Mouse (Mus musculus) C2C12 (cell line): ENCODE measurements around the gene Stx16. TPM values are rescaled to one million over a fixed set of nuclear protein-coding genes. Genes with fewer than 3 reads are reported as not detected.

Experiments used
- H3K27me3 ChIP-seq: one replicate; pipeline ENCODE4 v1.6.1; 2011; ENCODE audit not compliant: control insufficient read depth, insufficient read depth, insufficient read length
- H3K36me3 ChIP-seq: one replicate; pipeline ENCODE4 v1.6.1; 2011; ENCODE audit not compliant: control insufficient read depth, insufficient read depth
- H3K4me3 ChIP-seq: one replicate; pipeline ENCODE4 v1.5.1; 2011; ENCODE audit warnings: mild to moderate bottlenecking, control low read depth; ENCODE audit not compliant: poor library complexity, insufficient read depth, severe bottlenecking
- H3K79me2 ChIP-seq: one replicate; pipeline ENCODE4 v1.6.1; 2011; ENCODE audit not compliant: control insufficient read depth, insufficient read depth
- H3K79me3 ChIP-seq: one replicate; pipeline ENCODE4 v1.6.1; 2011; ENCODE audit warnings: low read depth, control low read depth
- H3ac ChIP-seq: one replicate; pipeline ENCODE3; 2011; ENCODE audit warnings: low read depth; ENCODE audit not compliant: control insufficient read depth, insufficient read length
- CEBPB ChIP-seq: IDR thresholded peaks from one replicate; pipeline ENCODE4 v1.6.1; 2011; ENCODE audit warnings: low read depth, mild to moderate bottlenecking, control low read depth, moderate library complexity
- CTCF ChIP-seq: IDR thresholded peaks from one replicate; pipeline ENCODE4 v1.5.1; 2011; ENCODE audit not compliant: control insufficient read depth, insufficient read depth, insufficient read length
- FOSL1 ChIP-seq: IDR thresholded peaks from one replicate; pipeline ENCODE4 v1.8.0; 2011; ENCODE audit warnings: mild to moderate bottlenecking, low read length; ENCODE audit not compliant: poor library complexity, insufficient read depth, severe bottlenecking
- MAX ChIP-seq: IDR thresholded peaks from one replicate; pipeline ENCODE4 v1.6.1; 2011; ENCODE audit warnings: mild to moderate bottlenecking, control low read depth
- MYOD1 ChIP-seq: IDR thresholded peaks from one replicate; pipeline ENCODE4 v1.6.1; 2011; ENCODE audit warnings: low read depth; ENCODE audit not compliant: control insufficient read depth, insufficient read length
- MYOG ChIP-seq: IDR thresholded peaks from one replicate; pipeline ENCODE4 v1.6.1; 2011; ENCODE audit not compliant: control insufficient read depth, insufficient read length; ENCODE audit errors: extremely low read depth
- USF1 ChIP-seq: IDR thresholded peaks from one replicate; pipeline ENCODE4 v1.6.1; 2011; ENCODE audit warnings: low read depth, mild to moderate bottlenecking, control low read depth, moderate library complexity
- polyA plus RNA-seq: library from polyadenylated mRNA; unstranded; fragments of >200 nt; fragmentation: generic; extraction: Trizol; gene quantifications from one replicate; pipeline ENCODE4 v1.2.1, GENCODE M21; 2012; ENCODE audit warnings: missing spikeins

Stx16 gene
- polyA plus RNA-seq, 1 experiment = 9.8 TPM

GRCm38 (mm10) chr2:174121411-174121947 is 45.4 kb downstream of the Stx16 start:
- Histone ChIP-seq H3K27me3 (no peaks in the 10 kb centered on the region), H3K4me3 (no peak overlapping the region), H3K79me3 (no peaks in the 10 kb centered on the region), H3K79me2 (no peaks in the 10 kb centered on the region), H3ac (no peak overlapping the region), H3K36me3 (peaks cover 13% of the 10 kb centered on the region)
- TF ChIP-seq USF1 = no peak
- no peak for TF ChIP-seq CTCF
- TF ChIP-seq FOSL1 = no peak
- TF ChIP-seq MYOG = no peak
- TF ChIP-seq MYOD1 = no peak
- TF ChIP-seq MAX = no peak
- TF ChIP-seq CEBPB = no peak

GRCm38 (mm10) chr2:174122331-174122730 is 46.2 kb downstream of the Stx16 start:
- Histone ChIP-seq H3K79me3 (no peaks in the 10 kb centered on the region), H3K36me3 (peaks cover 12% of the 10 kb centered on the region), H3K27me3 (no peaks in the 10 kb centered on the region), H3K79me2 (no peaks in the 10 kb centered on the region), H3K4me3 (no peak overlapping the region), H3ac (no peak overlapping the region)
- TF ChIP-seq USF1 (no peak), CEBPB (no peak), MAX (no peak), MYOD1 (no peak), FOSL1 (no peak), CTCF (no peak), MYOG (no peak)

GRCm38 (mm10) chr2:174123731-174124130 is 47.6 kb downstream of the Stx16 start:
- Histone ChIP-seq H3K79me3 (no peaks in the 10 kb centered on the region), H3K79me2 (no peaks in the 10 kb centered on the region), H3ac (no peak overlapping the region), H3K4me3 (no peak overlapping the region), H3K27me3 (no peaks in the 10 kb centered on the region), H3K36me3 (peaks cover 4% of the 10 kb centered on the region)
- TF ChIP-seq CEBPB = no peak
- TF ChIP-seq CTCF = no peak
- TF ChIP-seq MYOD1 = no peak
- no peak for TF ChIP-seq FOSL1
- no peak for TF ChIP-seq USF1
- TF ChIP-seq MAX = no peak
- no peak for TF ChIP-seq MYOG

GRCm38 (mm10) chr2:174126522-174127375 is 50.6 kb downstream of the Stx16 start:
- Histone ChIP-seq H3K4me3 (no peak overlapping the region), H3K79me2 (no peaks in the 10 kb centered on the region), H3ac (no peak overlapping the region), H3K79me3 (no peaks in the 10 kb centered on the region), H3K36me3 (no peaks in the 10 kb centered on the region), H3K27me3 (no peaks in the 10 kb centered on the region)
- TF ChIP-seq FOSL1 = no peak

GRCm38 (mm10) chr2:174127376-174127713 is 51.2 kb downstream of the Stx16 start:
- H3K27me3 ChIP-seq = no peaks in the 10 kb centered on the region
- no peak overlapping the region for H3K4me3 ChIP-seq
- no peak overlapping the region for H3ac ChIP-seq
- H3K36me3 ChIP-seq = no peaks in the 10 kb centered on the region
- H3K79me2 ChIP-seq = no peaks in the 10 kb centered on the region
- H3K79me3 ChIP-seq = no peaks in the 10 kb centered on the region
- TF ChIP-seq CEBPB (no peak), USF1 (no peak), MYOD1 (no peak), CTCF (no peak), FOSL1 (no peak), MYOG (no peak)

- TF ChIP-seq FOSL1 (no peak), MYOG (no peak), CEBPB (no peak), USF1 (no peak), MYOD1 (no peak), MAX (no peak)
- no peaks in the 10 kb centered on the region for H3K36me3 ChIP-seq
- H3K27me3 ChIP-seq = no peaks in the 10 kb centered on the region
- H3ac ChIP-seq = no peak overlapping the region
- H3K79me3 ChIP-seq = no peaks in the 10 kb centered on the region
- no peaks in the 10 kb centered on the region for H3K79me2 ChIP-seq
- no peak overlapping the region for H3K4me3 ChIP-seq
These were observed 52.8 kb downstream of the Stx16 start for GRCm38 (mm10) chr2:174128926-174129325.
